Mouse (Mus musculus) CH12.LX (cell line): ENCODE results near the gene Pafah1b3. TPM values are rescaled to one million over a fixed set of nuclear protein-coding genes. Genes with fewer than 3 reads are reported as not detected.
"Not testable (repeated sequence)": the region's sequence is repeated elsewhere in the genome, so short reads cannot be mapped to it uniquely, and the experiment has no call there.

Experiments used
- DNase-seq: peaks from one replicate; pipeline ENCODE4 v3.0.0-alpha.2; 2013; ENCODE audit errors: extremely low read depth
- H3K27ac ChIP-seq: 2 replicates; pipeline ENCODE4 v1.5.1; 2012; ENCODE audit warnings: low read depth, mild to moderate bottlenecking, control low read depth, moderate library complexity; ENCODE audit not compliant: insufficient read depth
- H3K27me3 ChIP-seq: replicated peaks from 2 replicates; pipeline ENCODE3; 2012; ENCODE audit warnings: inconsistent platforms
- H3K36me3 ChIP-seq, 2 experiments: replicated peaks in 1 of 2; 2 replicates each; pipeline versions ENCODE3 to v1.6.1; 2012; ENCODE audit warnings: inconsistent platforms in 1 of 2, low read length in 1 of 2, mild to moderate bottlenecking in 1 of 2, mixed read lengths in 1 of 2, moderate library complexity in 1 of 2; ENCODE audit not compliant: control insufficient read depth in 1 of 2, insufficient read depth in 1 of 2
- H3K4me1 ChIP-seq, 2 experiments: 2 replicates each; pipeline ENCODE4 v1.6.1; 2012; ENCODE audit warnings: inconsistent platforms in 1 of 2, moderate library complexity in 1 of 2; ENCODE audit not compliant: insufficient read depth in 2 of 2, control insufficient read depth in 1 of 2
- H3K4me2 ChIP-seq: 2 replicates; pipeline ENCODE4 v1.6.1; 2012; ENCODE audit warnings: low read depth, mild to moderate bottlenecking, control low read depth; ENCODE audit not compliant: poor library complexity, insufficient read depth, severe bottlenecking
- H3K4me3 ChIP-seq, 3 experiments: fragments of 150-350 bp in 1 of 3; sonication (generic) in 1 of 3; replicated peaks in 1 of 3; 2 replicates each; pipeline versions ENCODE3 to v1.5.1; 2011 to 2012; ENCODE audit warnings: low read depth in 2 of 3, low read length in 2 of 3, mild to moderate bottlenecking in 2 of 3, moderate library complexity in 2 of 3, control low read depth in 1 of 3, improper control_type of control experiment in 1 of 3, inconsistent platforms in 1 of 3, mixed read lengths in 1 of 3; ENCODE audit not compliant: poor library complexity in 1 of 3
- H3K79me2 ChIP-seq: replicated peaks from 2 replicates; pipeline ENCODE4 v1.6.1; 2012; ENCODE audit warnings: mild to moderate bottlenecking, moderate library complexity; ENCODE audit not compliant: control insufficient read depth, poor library complexity, insufficient read depth, severe bottlenecking; ENCODE audit errors: extremely low read depth
- H3K9ac ChIP-seq: 2 replicates; pipeline ENCODE4 v1.6.1; 2012; ENCODE audit warnings: low read depth, mild to moderate bottlenecking, control low read depth, moderate library complexity; ENCODE audit not compliant: insufficient read depth
- H3K9me3 ChIP-seq: replicated peaks from 2 replicates; pipeline ENCODE3; 2012; ENCODE audit warnings: low read length, inconsistent platforms, mixed read lengths
- CHD2 ChIP-seq: IDR thresholded peaks from 2 replicates; pipeline ENCODE4 v1.6.1; 2011; ENCODE audit warnings: low read length, improper control_type of control experiment
- CTCF ChIP-seq, 2 experiments: IDR thresholded peaks in 1 of 2; conservative IDR thresholded peaks in 1 of 2; 2 replicates each; pipeline ENCODE4 v1.5.1; 2011 to 2012; ENCODE audit warnings: low read depth in 2 of 2, low read length in 2 of 2, improper control_type of control experiment in 1 of 2, inconsistent platforms in 1 of 2, mild to moderate bottlenecking in 1 of 2, moderate library complexity in 1 of 2
- E2F4 ChIP-seq: IDR thresholded peaks from 2 replicates; pipeline ENCODE4 v1.6.1; 2011; ENCODE audit warnings: low read depth, low read length, improper control_type of control experiment; ENCODE audit not compliant: insufficient replicate concordance
- EP300 ChIP-seq: IDR thresholded peaks from 2 replicates; pipeline ENCODE4 v1.6.1; 2011; ENCODE audit warnings: low read length, improper control_type of control experiment
- GABPA ChIP-seq: IDR thresholded peaks from 2 replicates; pipeline ENCODE4 v1.6.1; 2012; ENCODE audit warnings: low read depth, low read length, improper control_type of control experiment, inconsistent platforms; ENCODE audit not compliant: insufficient replicate concordance
- HCFC1 ChIP-seq: IDR thresholded peaks from 2 replicates; pipeline ENCODE4 v1.6.1; 2012; ENCODE audit warnings: low read depth, mild to moderate bottlenecking, inconsistent platforms, low read length, improper control_type of control experiment
- JUN ChIP-seq: IDR thresholded peaks from 2 replicates; pipeline ENCODE4 v1.6.1; 2011; ENCODE audit warnings: low read depth, mild to moderate bottlenecking, low read length, improper control_type of control experiment, moderate library complexity; ENCODE audit not compliant: insufficient read depth
- JUND ChIP-seq: conservative IDR thresholded peaks from 2 replicates; pipeline ENCODE4 v1.6.1; 2011; ENCODE audit warnings: low read depth, low read length, improper control_type of control experiment
- MAFK ChIP-seq: IDR thresholded peaks from 2 replicates; pipeline ENCODE4 v1.6.1; 2011; ENCODE audit warnings: low read length, improper control_type of control experiment; ENCODE audit not compliant: insufficient replicate concordance
- MAX ChIP-seq: IDR thresholded peaks from 2 replicates; pipeline ENCODE4 v1.6.1; 2011; ENCODE audit warnings: low read length, improper control_type of control experiment
- NRF1 ChIP-seq: IDR thresholded peaks from 2 replicates; pipeline ENCODE4 v1.6.1; 2014; ENCODE audit warnings: low read depth, mild to moderate bottlenecking, inconsistent platforms, low read length, improper control_type of control experiment, moderate library complexity
- RAD21 ChIP-seq: IDR thresholded peaks from 2 replicates; pipeline ENCODE4 v1.6.1; 2011; ENCODE audit warnings: low read depth, mild to moderate bottlenecking, low read length, improper control_type of control experiment, moderate library complexity
- RCOR1 ChIP-seq: conservative IDR thresholded peaks from 2 replicates; pipeline ENCODE4 v1.6.1; 2012; ENCODE audit warnings: low read depth, mild to moderate bottlenecking, inconsistent platforms, low read length, improper control_type of control experiment
- TCF12 ChIP-seq: IDR thresholded peaks from 2 replicates; pipeline ENCODE4 v1.6.1; 2014; ENCODE audit warnings: low read depth, mild to moderate bottlenecking, inconsistent platforms, low read length, improper control_type of control experiment
- UBTF ChIP-seq: IDR thresholded peaks from 2 replicates; pipeline ENCODE4 v1.6.1; 2012; ENCODE audit warnings: low read depth, mild to moderate bottlenecking, inconsistent platforms, low read length, improper control_type of control experiment, moderate library complexity
- USF1 ChIP-seq: IDR thresholded peaks from 2 replicates; pipeline ENCODE4 v1.6.1; 2014; ENCODE audit warnings: low read depth, mild to moderate bottlenecking, inconsistent platforms, low read length, improper control_type of control experiment
- USF2 ChIP-seq: conservative IDR thresholded peaks from 2 replicates; pipeline ENCODE4 v1.6.1; 2011; ENCODE audit warnings: low read depth, low read length, improper control_type of control experiment
- ZC3H11A ChIP-seq: IDR thresholded peaks from 2 replicates; pipeline ENCODE4 v1.6.1; 2012; ENCODE audit warnings: low read depth, mild to moderate bottlenecking, inconsistent platforms, low read length, improper control_type of control experiment
- ZKSCAN1 ChIP-seq: IDR thresholded peaks from 2 replicates; pipeline ENCODE4 v1.6.1; 2012; ENCODE audit warnings: low read depth, inconsistent platforms, low read length, improper control_type of control experiment, borderline replicate concordance
- ZNF384 ChIP-seq: IDR thresholded peaks from 2 replicates; pipeline ENCODE4 v1.6.1; 2012; ENCODE audit warnings: low read depth, low read length, improper control_type of control experiment, inconsistent platforms
- dilution Hi-C: fragments of 300-500 bp; cut with MboI; formaldehyde crosslinking; loops from 2 replicates; pipeline ENCODE4 v1.14.3; 2020; ENCODE audit warnings: low sequenced_read_pairs; ENCODE audit not compliant: extremely low pct_unique_long_range_greater_than_20kb, extremely low pct_ligation_motif_present
- in situ Hi-C: fragments of 300-500 bp; cut with MboI; formaldehyde crosslinking; loops from 3 replicates; pipeline ENCODE4 v1.14.3; 2019; ENCODE audit warnings: low sequenced_read_pairs, low pct_ligation_motif_present, low pct_unique_long_range_greater_than_20kb, mixed read lengths
- polyA plus RNA-seq: library from polyadenylated mRNA; unstranded; fragments of >175 nt; gene quantifications from 2 replicates; pipeline ENCODE4 v1.2.1, GENCODE M21; 2012; ENCODE audit warnings: low read depth; ENCODE audit not compliant: insufficient read length
- total RNA-seq, 2 experiments: library from RNA; depleted of rRNA; stranded (reverse); fragments of 300-350 nt in 1 of 2; fragments of >200 nt in 1 of 2; gene quantifications; 2 replicates each; pipeline ENCODE4 v1.2.3; 2012 to 2014

Gene Pafah1b3
- total and polyA plus RNA-seq, 3 experiments, result 5.9 to 50.2 (median 17.6) TPM

GRCm38 (mm10) chr7:25326233-25326632 lies 28.4 kb upstream of the Pafah1b3 start:
- Histone ChIP-seq H3K9ac (no peak overlapping the region), H3K36me3 (no peaks in the 10 kb centered on the region), H3K27me3 (peaks cover 17% of the 10 kb centered on the region), H3K4me3 (no peak overlapping the region), H3K4me1 (no peaks in the 10 kb centered on the region), H3K9me3 (peaks cover 2% of the 10 kb centered on the region), H3K4me2 (no peak overlapping the region), H3K27ac (no peak overlapping the region), H3K79me2 (no peaks in the 10 kb centered on the region)
- TF ChIP-seq CTCF (conservative IDR thresholded peaks at IDR 0.05 in 1 of 2, IDR thresholded peaks at IDR 0.05 in 1 of 2; ENCODE audit: low read depth in 2 of 2, low read length in 2 of 2) (no peak), USF1 (no peak), ZKSCAN1 (no peak), RAD21 (no peak), E2F4 (no peak), TCF12 (no peak), HCFC1 (no peak), USF2 (no peak), UBTF (no peak), CHD2 (no peak), GABPA (no peak), ZC3H11A (no peak), EP300 (no peak), RCOR1 (no peak)
- in situ Hi-C loops (no loop called here), dilution Hi-C loops (no loop called here)
- DNase-seq, result no peak

GRCm38 (mm10) chr7:25325431-25325830 lies 27.6 kb upstream of the Pafah1b3 start:
- H3K27ac ChIP-seq, in situ Hi-C loops, H3K9ac ChIP-seq, H3K79me2 ChIP-seq, H3K9me3 ChIP-seq, DNase-seq, H3K36me3 ChIP-seq, dilution Hi-C loops, H3K4me1 ChIP-seq, H3K4me3 ChIP-seq, H3K4me2 ChIP-seq: not testable (repeated sequence)
- peaks cover 17% of the 10 kb centered on the region for H3K27me3 ChIP-seq

- no peaks in the 10 kb centered on the region for H3K79me2 ChIP-seq
- no peak overlapping the region for H3K9ac ChIP-seq
- H3K9me3 ChIP-seq, result peaks cover 5% of the 10 kb centered on the region
- H3K4me2 ChIP-seq, result no peak overlapping the region
- DNase-seq, result no peak
- no peak overlapping the region for H3K4me3 ChIP-seq
- H3K27ac ChIP-seq, result no peak overlapping the region
- peaks cover 8% of the 10 kb centered on the region for H3K27me3 ChIP-seq
- dilution Hi-C loops, result no loop called here
- no peaks in the 10 kb centered on the region for H3K4me1 ChIP-seq
- TF ChIP-seq RAD21 (no peak), NRF1 (no peak), MAX (no peak), RCOR1 (no peak), JUND (no peak), HCFC1 (no peak), CTCF (conservative IDR thresholded peaks at IDR 0.05 in 1 of 2, IDR thresholded peaks at IDR 0.05 in 1 of 2; ENCODE audit: low read depth in 2 of 2, low read length in 2 of 2) (no peak), USF2 (no peak), JUN (no peak), UBTF (no peak), ZNF384 (no peak), MAFK (no peak), EP300 (no peak)
- in situ Hi-C loops, result no loop called here
- H3K36me3 ChIP-seq, result no peaks in the 10 kb centered on the region
These were observed 25.4 kb upstream of the Pafah1b3 start for GRCm38 (mm10) chr7:25323219-25323618.
